Mouse (Mus musculus) cortical plate, adult 2 months (tissue): ENCODE results near the gene Arid3a.

ENCODE experiments used
- CTCF ChIP-seq: fragments of 200-500 bp; IDR thresholded peaks from 2 replicates; pipeline ENCODE4 v1.5.1; 2011; ENCODE audit warnings: mild to moderate bottlenecking, control low read depth, low read length; ENCODE audit not compliant: insufficient read depth; ENCODE audit errors: extremely low read depth
- POLR2A ChIP-seq: fragments of 200-500 bp; IDR thresholded peaks from 2 replicates; pipeline ENCODE4 v1.6.1; 2011; ENCODE audit warnings: mild to moderate bottlenecking, low read length, control low read depth; ENCODE audit not compliant: insufficient read depth; ENCODE audit errors: extremely low read depth

- TF ChIP-seq POLR2A (no peak), CTCF (no peak)
Measured at GRCm38 (mm10) chr10:79914131-79914947, 12.5 kb upstream of the Arid3a start.
